Mouse (Mus musculus) heart, postnatal 0 days (tissue): ENCODE data around the gene Gapt.

ENCODE experiments used
- CTCF ChIP-seq: IDR thresholded peaks from 2 replicates; pipeline ENCODE4 v1.5.1; 2016; ENCODE audit warnings: antibody characterized with exemption, control low read depth, low read depth
- EP300 ChIP-seq: IDR thresholded peaks from 2 replicates; pipeline ENCODE4 v1.6.1; 2016; ENCODE audit warnings: antibody characterized with exemption, low read depth

DNA sequence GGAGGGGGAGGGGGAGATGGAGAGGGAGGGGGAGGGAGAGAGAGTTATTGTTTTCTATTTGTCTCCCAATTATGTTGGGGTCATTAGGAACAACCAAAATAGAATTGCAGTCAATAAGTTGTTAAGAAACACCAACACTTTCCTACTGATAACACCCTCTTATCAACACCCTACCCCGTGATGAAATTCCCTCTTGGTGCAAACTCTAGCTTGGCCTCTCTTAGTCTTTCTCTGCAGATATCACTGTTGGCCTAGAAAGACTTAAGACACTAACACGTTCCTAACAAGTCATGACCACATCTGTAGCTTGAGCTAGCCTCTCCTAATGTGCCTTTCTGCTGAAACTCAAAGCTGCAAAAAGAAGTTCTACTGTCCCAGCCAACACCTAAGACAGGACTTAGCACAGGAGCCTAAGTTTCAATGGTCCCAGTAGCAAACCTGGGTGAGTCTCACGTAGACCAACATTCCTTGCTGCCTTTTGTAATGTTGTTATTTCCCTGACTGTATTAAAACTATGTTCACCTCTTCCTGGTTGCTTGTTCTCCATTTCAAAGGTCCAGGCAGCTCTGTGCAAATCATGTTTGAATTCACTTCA, 11.1 kb upstream of the Gapt start:
- TF ChIP-seq CTCF (no peak), EP300 (no peak)
